Mouse (Mus musculus) intestine, postnatal 0 days (tissue): Measurements from ENCODE around the gene 1700080O16Rik. TPM values are rescaled to one million over a fixed set of nuclear protein-coding genes. Genes with fewer than 3 reads are reported as not detected.
A peak's percentile ranks its signal among the peaks of the same experiment; 100 is the strongest.

Experiments used
- ATAC-seq: fragments of 200-750 bp; cut with Nextera tagmentation; 2 replicates; pipeline ENCODE4 v1.8.0; 2017; ENCODE audit warnings: mild to moderate bottlenecking, moderate TSS enrichment, moderate library complexity
- H3K27ac ChIP-seq: fragments of 300-500 bp; sonication (generic); 2 replicates; pipeline ENCODE4 v1.5.1; 2014; ENCODE audit warnings: mild to moderate bottlenecking, low read depth, low read length, moderate library complexity
- H3K27me3 ChIP-seq: fragments of 300-500 bp; sonication (generic); replicated peaks from 2 replicates; pipeline ENCODE4 v1.6.1; 2014; ENCODE audit warnings: low read length, mixed read lengths; ENCODE audit not compliant: control insufficient read depth, insufficient read depth
- H3K36me3 ChIP-seq: fragments of 300-500 bp; sonication (generic); 2 replicates; pipeline ENCODE4 v1.6.1; 2014; ENCODE audit warnings: mild to moderate bottlenecking, moderate library complexity; ENCODE audit not compliant: control insufficient read depth, insufficient read depth
- H3K4me1 ChIP-seq: fragments of 300-500 bp; sonication (generic); replicated peaks from 2 replicates; pipeline ENCODE4 v1.6.1; 2014; ENCODE audit warnings: antibody characterized with exemption, low read length, mixed read lengths; ENCODE audit not compliant: control insufficient read depth, insufficient read depth
- H3K4me2 ChIP-seq: fragments of 300-500 bp; sonication (generic); replicated peaks from 2 replicates; pipeline ENCODE4 v1.6.1; 2014; ENCODE audit warnings: low read depth, mild to moderate bottlenecking, moderate library complexity
- H3K4me3 ChIP-seq: fragments of 300-500 bp; sonication (generic); 2 replicates; pipeline ENCODE4 v1.5.1; 2014; ENCODE audit warnings: low read depth, low read length
- H3K9ac ChIP-seq: fragments of 300-500 bp; sonication (generic); 2 replicates; pipeline ENCODE4 v1.6.1; 2014; ENCODE audit warnings: mild to moderate bottlenecking, low read depth, low read length
- H3K9me3 ChIP-seq: fragments of 300-500 bp; sonication (generic); 2 replicates; pipeline ENCODE4 v1.6.1; 2016; ENCODE audit warnings: mixed run types; ENCODE audit not compliant: control insufficient read depth
- CTCF ChIP-seq: sonication (generic); IDR thresholded peaks from 2 replicates; pipeline ENCODE4 v1.5.1; 2016; ENCODE audit warnings: low read depth, mild to moderate bottlenecking, control low read depth, antibody characterized with exemption, moderate library complexity
- WGBS: fragments of 180-500 bp; shearing (Covaris S2); extraction: QIAGEN DNeasy Blood & Tissue Kit; methylation state at CpG from one replicate; pipeline ENCODE4 v1.1.7; 2014; 5-methylcytosine and 5-hydroxymethylcytosine counted together
- polyA plus RNA-seq: library from polyadenylated mRNA; unstranded; fragments of >200 nt; fragmentation: Nextera tagmentation; extraction: Ambion mirVana; gene quantifications from 2 replicates; pipeline ENCODE4 v1.2.1, GENCODE M21; 2015

Gene 1700080O16Rik
- polyA plus RNA-seq: 0.12 TPM in 1 of 2 replicates, not detected in the other

- no peak for TF ChIP-seq CTCF
- WGBS: 91% methylated on average over 12 of the region's 12 CpGs
- H3K27me3 ChIP-seq: no peaks in the 10 kb centered on the region
- H3K36me3 ChIP-seq: no peaks in the 10 kb centered on the region
- no peak within 1 kb of the TSS for H3K9ac ChIP-seq
- H3K9me3 ChIP-seq: no peaks in the 10 kb centered on the region
- no peak for ATAC-seq
- H3K4me3 ChIP-seq: no peak within 1 kb of the TSS
- H3K27ac ChIP-seq: no peak within 1 kb of the TSS
- H3K4me1 ChIP-seq: no peaks in the 10 kb centered on the region
- no peak within 1 kb of the TSS for H3K4me2 ChIP-seq
These were observed at the start of gene 1700080O16Rik for GRCm38 (mm10) chrX:51972672-51973071. 1700080O16Rik (minus strand) TSS chrX:51972772.

- H3K9me3 ChIP-seq: no peaks in the 10 kb centered on the region
- no peaks in the 10 kb centered on the region for H3K4me1 ChIP-seq
- 61% methylated on average over 9 of the region's 9 CpGs for WGBS
- H3K27me3 ChIP-seq: no peaks in the 10 kb centered on the region
- no peaks in the 10 kb centered on the region for H3K36me3 ChIP-seq
- no peak overlapping the region for H3K4me3 ChIP-seq
- ATAC-seq: no peak
- H3K27ac ChIP-seq: no peak overlapping the region
- no peak overlapping the region for H3K9ac ChIP-seq
- no peak overlapping the region for H3K4me2 ChIP-seq
- no peak for TF ChIP-seq CTCF
These were observed 45.1 kb upstream of the 1700080O16Rik start for GRCm38 (mm10) chrX:52017660-52018059.

- Histone ChIP-seq H3K4me1 (no peaks in the 10 kb centered on the region), H3K9ac (no peak overlapping the region), H3K36me3 (no peaks in the 10 kb centered on the region), H3K4me2 (no peak overlapping the region), H3K9me3 (no peaks in the 10 kb centered on the region), H3K27me3 (no peaks in the 10 kb centered on the region), H3K27ac (no peak overlapping the region), H3K4me3 (no peak overlapping the region)
- TF ChIP-seq CTCF: no peak
- WGBS: 73% methylated on average over 5 of the region's 5 CpGs
- no peak for ATAC-seq
These were observed 27.5 kb upstream of the 1700080O16Rik start for GRCm38 (mm10) chrX:52000072-52000471.

- H3K9ac ChIP-seq: no peak overlapping the region
- WGBS: 69% methylated on average over 4 of the region's 4 CpGs
These were observed 26.9 kb upstream of the 1700080O16Rik start for GRCm38 (mm10) chrX:51999426-51999825.

GRCm38 (mm10) chrX:51976361-51976760 lies 3.8 kb upstream of the 1700080O16Rik start:
- no peak for TF ChIP-seq CTCF
- Histone ChIP-seq H3K27ac (no peak overlapping the region), H3K9ac (no peak overlapping the region), H3K9me3 (no peaks in the 10 kb centered on the region), H3K4me1 (no peaks in the 10 kb centered on the region), H3K27me3 (no peaks in the 10 kb centered on the region), H3K36me3 (no peaks in the 10 kb centered on the region), H3K4me2 (no peak overlapping the region), H3K4me3 (no peak overlapping the region)
- no peak for ATAC-seq
- 60% methylated on average over 4 of the region's 4 CpGs for WGBS

More at GRCm38 (mm10) chrX:51999426-51999825, 26.9 kb upstream of the 1700080O16Rik start:
- peak; percentile 25; the same call in 1 of the 2 replicates for TF ChIP-seq CTCF
- no peaks in the 10 kb centered on the region for H3K36me3 ChIP-seq
- no peak overlapping the region for H3K27ac ChIP-seq
- no peak for ATAC-seq
- H3K27me3 ChIP-seq: no peaks in the 10 kb centered on the region
- no peak overlapping the region for H3K4me2 ChIP-seq
- no peaks in the 10 kb centered on the region for H3K4me1 ChIP-seq
- no peak overlapping the region for H3K4me3 ChIP-seq
- no peaks in the 10 kb centered on the region for H3K9me3 ChIP-seq

GRCm38 (mm10) chrX:51974618-51975017 lies 2.0 kb upstream of the 1700080O16Rik start:
- no peak for TF ChIP-seq CTCF
- H3K4me3 ChIP-seq: no peak overlapping the region
- H3K27ac ChIP-seq: no peak overlapping the region
- ATAC-seq: peak; percentile 59; the same call in 1 of the 2 replicates
- H3K9me3 ChIP-seq: no peaks in the 10 kb centered on the region
- H3K4me2 ChIP-seq: no peak overlapping the region
- no peaks in the 10 kb centered on the region for H3K36me3 ChIP-seq
- no peak overlapping the region for H3K9ac ChIP-seq
- H3K27me3 ChIP-seq: no peaks in the 10 kb centered on the region
- no peaks in the 10 kb centered on the region for H3K4me1 ChIP-seq

GRCm38 (mm10) chrX:51948071-51948470 lies 24.5 kb downstream of the 1700080O16Rik start:
- no peaks in the 10 kb centered on the region for H3K9me3 ChIP-seq

More at GRCm38 (mm10) chrX:51948071-51948470, 24.5 kb downstream of the 1700080O16Rik start:
- 92% methylated on average over 3 of the region's 3 CpGs for WGBS
- Histone ChIP-seq H3K27me3 (no peaks in the 10 kb centered on the region), H3K36me3 (no peaks in the 10 kb centered on the region), H3K4me1 (no peaks in the 10 kb centered on the region), H3K27ac (no peak overlapping the region), H3K4me3 (no peak overlapping the region), H3K9ac (no peak overlapping the region), H3K4me2 (no peak overlapping the region)
- ATAC-seq: no peak
- TF ChIP-seq CTCF: no peak
